Mouse (Mus musculus) neutrophil, adult 5-6 weeks (primary cell): ENCODE results near the gene Fpr-rs3. TPM values are rescaled to one million over a fixed set of nuclear protein-coding genes. Genes with fewer than 3 reads are reported as not detected.

Source experiments
- ATAC-seq: fragments of 151-379, 151-347 bp; 2 replicates; pipeline ENCODE4 v1.8.0; 2017; ENCODE audit warnings: mild to moderate bottlenecking, moderate TSS enrichment; ENCODE audit not compliant: insufficient number of reproducible peaks, poor library complexity, low FRiP score, severe bottlenecking; ENCODE audit errors: extremely low read depth
- total RNA-seq: library from RNA; stranded (forward); fragments of 200-1000 nt; gene quantifications from 2 replicates; pipeline ENCODE4 v1.2.3, GENCODE M21; 2017

Fpr-rs3 gene
- not detected in 2 replicates for total RNA-seq

DNA sequence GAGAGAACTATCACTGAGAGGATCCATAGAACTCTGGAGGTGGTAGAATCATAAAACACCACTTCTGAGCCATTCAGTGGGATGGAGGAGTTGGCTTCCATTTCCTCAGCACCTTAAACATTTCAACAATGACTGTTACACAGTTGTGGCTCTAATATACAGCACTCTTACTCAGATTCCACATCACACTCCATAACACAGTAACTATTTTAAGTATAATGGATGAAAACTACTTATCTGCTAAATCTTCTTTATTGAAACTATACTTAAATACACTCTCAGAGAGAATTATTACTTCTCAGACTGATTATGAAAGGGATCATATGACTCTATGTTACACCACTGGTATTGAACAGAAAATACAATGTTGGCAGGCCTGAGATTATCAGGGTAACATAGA, at the start of gene Fpr-rs3:
TSS of gene Fpr-rs3 (minus strand) at position 101 of the 400 bp plus-strand sequence.
- ATAC-seq = no peak

DNA sequence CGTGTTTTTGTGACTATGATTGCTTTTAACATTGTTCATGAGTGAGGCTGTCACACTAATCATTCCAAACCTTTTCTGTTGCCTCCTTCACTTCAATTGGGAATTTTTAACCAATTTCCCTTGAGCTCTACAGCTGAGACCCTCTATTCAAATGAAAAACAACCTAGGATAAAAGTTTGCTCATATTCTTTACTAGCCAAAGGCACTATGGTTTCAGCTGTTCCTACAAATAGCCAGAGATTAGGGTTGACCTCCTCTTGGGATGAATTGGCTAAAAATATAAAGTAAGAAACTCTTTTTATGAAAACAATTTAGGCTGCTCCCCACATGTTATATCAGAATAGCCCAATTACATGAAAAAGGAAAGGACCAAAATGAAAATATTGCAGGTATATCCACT, 28.4 kb downstream of the Fpr-rs3 start, which contains the start of gene Vmn2r110:
TSS of gene Vmn2r110 (minus strand) at position 101 of the 400 bp plus-strand sequence.
- no peak for ATAC-seq

Other genes starting within 250 kb of the Fpr-rs3 start
- 0.12 TPM in 2 replicates for gene Vmn1r224, start 210.7 kb downstream of the Fpr-rs3 start, total RNA-seq
- gene Vmn2r108, start 143.5 kb downstream of the Fpr-rs3 start, total RNA-seq = not detected in 2 replicates
- not detected in 2 replicates for gene Vmn1r225, start 126.7 kb downstream of the Fpr-rs3 start, total RNA-seq
- gene Vmn2r109, start 60.1 kb downstream of the Fpr-rs3 start, total RNA-seq = not detected in 2 replicates
- not detected in 2 replicates for gene Vmn2r110, start 28.5 kb downstream of the Fpr-rs3 start, total RNA-seq
- gene Vmn1r226, start 58.0 kb upstream of the Fpr-rs3 start, total RNA-seq = not detected in 2 replicates
- 0.37 TPM in 1 of 2 replicates, not detected in the other for gene Vmn1r227, start 105.0 kb upstream of the Fpr-rs3 start, total RNA-seq
- 0.12 TPM in 1 of 2 replicates, not detected in the other for gene Vmn1r228, start 161.3 kb upstream of the Fpr-rs3 start, total RNA-seq
- gene Vmn1r229, start 186.7 kb upstream of the Fpr-rs3 start, total RNA-seq = 0.12 TPM in 1 of 2 replicates, not detected in the other
- gene Vmn1r230, start 215.6 kb upstream of the Fpr-rs3 start, total RNA-seq = 0.12 TPM in 1 of 2 replicates, not detected in the other